Mouse (Mus musculus) testis, adult 2 months (tissue): ENCODE measurements around the gene Gabrr1.
"Not testable (repeated sequence)": the region's sequence is repeated elsewhere in the genome, so short reads cannot be mapped to it uniquely, and the experiment has no call there.

ENCODE experiments used
- CTCF ChIP-seq: fragments of 200-500 bp; IDR thresholded peaks from 2 replicates; pipeline ENCODE4 v1.5.1; 2012; ENCODE audit warnings: low read depth, mild to moderate bottlenecking, inconsistent platforms, low read length, moderate library complexity; ENCODE audit not compliant: control insufficient read depth, insufficient read depth, insufficient replicate concordance
- POLR2A ChIP-seq: fragments of 200-500 bp; IDR thresholded peaks from 2 replicates; pipeline ENCODE4 v1.6.1; 2012; ENCODE audit warnings: low read depth, mild to moderate bottlenecking, inconsistent platforms, low read length, moderate library complexity; ENCODE audit not compliant: control insufficient read depth

DNA sequence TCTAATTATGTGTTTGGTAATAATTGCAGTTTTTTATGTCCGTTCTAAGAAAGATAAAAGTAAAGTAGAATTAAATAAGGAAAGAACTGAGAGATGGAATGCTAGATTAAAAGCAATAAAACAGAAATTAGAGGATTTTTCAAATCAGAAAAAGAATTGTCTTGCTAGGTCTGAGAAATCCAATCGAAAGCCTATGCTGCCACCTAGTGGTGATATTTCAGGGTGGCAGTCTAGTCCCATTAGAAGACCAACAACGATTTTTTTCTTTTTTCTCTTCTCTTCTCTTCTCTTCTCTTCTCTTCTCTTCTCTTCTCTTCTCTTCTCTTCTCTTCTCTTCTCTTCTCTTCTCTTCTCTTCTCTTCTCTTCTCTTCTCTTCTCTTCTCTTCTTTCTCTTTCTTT is 13.2 kb upstream of the Gabrr1 start:
- not testable (repeated sequence) for TF ChIP-seq POLR2A
- peak; percentile 42; the same call in 1 of the 2 replicates for TF ChIP-seq CTCF
